Mouse (Mus musculus) embryonic facial prominence, embryonic 13.5 days (tissue): ENCODE measurements around the gene Ift52. TPM values are rescaled to one million over a fixed set of nuclear protein-coding genes. Genes with fewer than 3 reads are reported as not detected.

Experiments
- ATAC-seq: fragments of 200-750 bp; cut with Nextera tagmentation; 2 replicates; pipeline ENCODE4 v1.8.0; 2017; ENCODE audit warnings: low read depth; ENCODE audit not compliant: insufficient number of reproducible peaks, insufficient read depth, low FRiP score, low TSS enrichment
- H3K27ac ChIP-seq: fragments of 300-500 bp; sonication (generic); 2 replicates; pipeline ENCODE4 v1.5.1; 2015; ENCODE audit warnings: moderate library complexity, mild to moderate bottlenecking, inconsistent platforms
- H3K27me3 ChIP-seq: fragments of 300-500 bp; sonication (generic); 2 replicates; pipeline ENCODE4 v1.6.1; 2015; ENCODE audit warnings: mild to moderate bottlenecking, inconsistent platforms
- H3K36me3 ChIP-seq: fragments of 300-500 bp; sonication (generic); 2 replicates; pipeline ENCODE4 v1.6.1; 2015; ENCODE audit warnings: mild to moderate bottlenecking, inconsistent platforms
- H3K4me1 ChIP-seq: fragments of 300-500 bp; sonication (generic); 2 replicates; pipeline ENCODE4 v1.6.1; 2015; ENCODE audit warnings: inconsistent platforms
- H3K4me2 ChIP-seq: fragments of 300-500 bp; sonication (generic); 2 replicates; pipeline ENCODE4 v1.6.1; 2015; ENCODE audit warnings: moderate library complexity, mild to moderate bottlenecking, inconsistent platforms
- H3K4me3 ChIP-seq: fragments of 300-500 bp; sonication (generic); 2 replicates; pipeline ENCODE4 v1.5.1; 2015; ENCODE audit warnings: mild to moderate bottlenecking, inconsistent platforms
- H3K9ac ChIP-seq: fragments of 300-500 bp; sonication (generic); 2 replicates; pipeline ENCODE4 v1.6.1; 2015; ENCODE audit warnings: mild to moderate bottlenecking, inconsistent platforms
- H3K9me3 ChIP-seq: fragments of 300-500 bp; sonication (generic); 2 replicates; pipeline ENCODE4 v1.6.1; 2016; ENCODE audit warnings: inconsistent platforms
- WGBS: fragments of 180-500 bp; shearing (Covaris S2); methylation state at CpG from one replicate; pipeline ENCODE4 v1.1.7; 2015; ENCODE audit warnings: mixed read lengths; 5-methylcytosine and 5-hydroxymethylcytosine counted together
- microRNA-seq: library from miRNA; unstranded; fragments of <30 nt; microRNA quantifications from one replicate; pipeline ENCODE4, GENCODE M21; 2016
- polyA plus RNA-seq: library from polyadenylated mRNA; unstranded; fragments of >200 nt; fragmentation: Nextera tagmentation; extraction: Ambion mirVana; gene quantifications from 2 replicates; pipeline ENCODE4 v1.2.1, GENCODE M21; 2015

The Ift52 gene
- polyA plus RNA-seq, 1 experiment from 2014 or later, result 57.0 TPM

- Histone ChIP-seq H3K9me3 (no peaks in the 10 kb centered on the region), H3K27me3 (no peaks in the 10 kb centered on the region), H3K36me3 (peaks cover 37% of the 10 kb centered on the region), H3K27ac (no peak overlapping the region), H3K4me3 (no peak overlapping the region), H3K4me1 (no peaks in the 10 kb centered on the region), H3K4me2 (no peak overlapping the region), H3K9ac (no peak overlapping the region)
- ATAC-seq, result no peak
- WGBS, result 93% methylated on average over 4 of the region's 4 CpGs
Measured at GRCm38 (mm10) chr2:163079041-163079440, 61.9 kb downstream of the Ift52 start.

GRCm38 (mm10) chr2:163082591-163082990 is 65.4 kb downstream of the Ift52 start:
- no peak for ATAC-seq
- Histone ChIP-seq H3K4me1 (no peaks in the 10 kb centered on the region), H3K9ac (no peak overlapping the region), H3K4me2 (no peak overlapping the region), H3K27me3 (no peaks in the 10 kb centered on the region), H3K9me3 (no peaks in the 10 kb centered on the region), H3K36me3 (peaks cover 26% of the 10 kb centered on the region), H3K4me3 (no peak overlapping the region), H3K27ac (no peak overlapping the region)
- 61% methylated on average over 5 of the region's 5 CpGs for WGBS

GRCm38 (mm10) chr2:163084519-163084918 is 67.4 kb downstream of the Ift52 start:
- Histone ChIP-seq H3K4me3 (no peak overlapping the region), H3K4me2 (no peak overlapping the region), H3K9me3 (no peaks in the 10 kb centered on the region), H3K27ac (no peak overlapping the region), H3K27me3 (no peaks in the 10 kb centered on the region), H3K36me3 (peaks cover 19% of the 10 kb centered on the region; the same call in 1 of the 2 replicates), H3K9ac (no peak overlapping the region), H3K4me1 (no peaks in the 10 kb centered on the region)
- no peak for ATAC-seq
- 89% methylated on average over 3 of the region's 3 CpGs for WGBS

- Histone ChIP-seq H3K9ac (no peak overlapping the region), H3K4me1 (no peaks in the 10 kb centered on the region), H3K4me3 (no peak overlapping the region), H3K4me2 (no peak overlapping the region), H3K27me3 (no peaks in the 10 kb centered on the region), H3K36me3 (peaks cover 15% of the 10 kb centered on the region; the same call in 1 of the 2 replicates), H3K9me3 (no peaks in the 10 kb centered on the region), H3K27ac (no peak overlapping the region)
- no peak for ATAC-seq
- WGBS, result 84% methylated on average over 6 of the region's 6 CpGs
Measured at GRCm38 (mm10) chr2:163085047-163085446, 67.9 kb downstream of the Ift52 start.

DNA sequence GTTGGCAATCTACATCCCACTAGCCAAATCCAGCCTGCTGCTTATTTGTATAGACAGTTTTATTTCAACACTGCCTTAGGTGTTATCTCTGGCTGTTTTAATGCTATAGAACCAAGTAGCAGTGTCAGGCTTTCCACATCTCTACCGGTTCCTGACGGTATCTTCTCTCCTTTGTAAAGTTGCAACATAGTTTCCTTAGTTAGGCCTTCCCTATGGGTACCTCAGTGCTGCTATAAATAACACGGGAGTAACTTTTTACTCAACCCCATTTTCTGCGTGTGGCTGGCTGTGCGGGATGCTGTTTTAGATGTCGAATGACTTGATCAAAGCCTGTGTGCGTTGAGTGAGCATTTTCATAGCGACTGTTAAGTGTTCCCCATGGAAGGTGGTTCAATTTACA is 69.4 kb downstream of the Ift52 start:
- Histone ChIP-seq H3K9me3 (no peaks in the 10 kb centered on the region), H3K36me3 (peaks cover 9% of the 10 kb centered on the region; the same call in 1 of the 2 replicates), H3K4me1 (no peaks in the 10 kb centered on the region), H3K4me2 (no peak overlapping the region), H3K9ac (no peak overlapping the region), H3K27ac (no peak overlapping the region), H3K4me3 (no peak overlapping the region), H3K27me3 (no peaks in the 10 kb centered on the region)
- no peak for ATAC-seq
- 81% methylated on average over 8 of the region's 8 CpGs for WGBS

- peaks cover 7% of the 10 kb centered on the region; the same call in 1 of the 2 replicates for H3K36me3 ChIP-seq
- no peak within 1 kb of the TSS for H3K4me3 ChIP-seq
- no peaks in the 10 kb centered on the region for H3K9me3 ChIP-seq
- H3K27me3 ChIP-seq, result no peaks in the 10 kb centered on the region
- ATAC-seq, result no peak
- H3K4me1 ChIP-seq, result no peaks in the 10 kb centered on the region
- WGBS, result 80% methylated on average over 9 of the region's 9 CpGs
- no peak within 1 kb of the TSS for H3K27ac ChIP-seq
- no peak within 1 kb of the TSS for H3K4me2 ChIP-seq
- H3K9ac ChIP-seq, result no peak within 1 kb of the TSS
Measured at GRCm38 (mm10) chr2:163087728-163088127, 70.6 kb downstream of the Ift52 start, which contains the start of gene Gtsf1l. Gtsf1l (minus strand) TSS chr2:163087855.

DNA sequence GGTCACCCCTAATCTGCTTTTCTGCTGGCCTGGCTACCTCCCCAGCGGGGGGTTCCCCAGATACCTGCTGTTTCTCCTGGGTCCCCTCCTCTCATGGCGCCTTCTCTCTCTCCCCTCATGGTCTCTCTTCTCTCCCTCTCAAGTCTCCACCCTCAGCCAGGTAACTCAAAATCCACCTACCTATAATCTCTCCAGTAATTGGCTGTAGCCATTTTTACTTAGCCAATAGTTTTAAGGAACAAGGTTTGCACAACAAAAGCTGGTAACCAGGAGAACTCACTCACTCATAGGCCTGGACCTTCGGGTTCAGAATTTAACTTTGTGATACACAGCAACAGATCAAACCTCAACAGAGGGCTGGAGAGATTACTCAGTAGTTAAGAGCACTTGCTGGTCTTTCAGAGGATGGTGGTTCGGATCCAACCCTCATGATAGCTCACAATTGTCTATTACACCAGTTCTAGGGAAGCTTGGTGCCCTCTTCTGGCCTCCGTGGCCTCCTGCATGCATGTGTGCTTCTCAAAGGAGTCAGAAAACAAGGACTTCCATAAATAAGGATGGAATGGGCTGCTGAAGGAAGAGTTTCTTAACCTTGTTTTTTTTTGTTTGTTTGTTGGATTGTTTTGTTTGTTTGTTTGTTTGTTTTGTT is 72.4 kb downstream of the Ift52 start:
- ATAC-seq, result no peak
- Histone ChIP-seq H3K4me3 (no peak overlapping the region), H3K9me3 (no peaks in the 10 kb centered on the region), H3K4me2 (no peak overlapping the region), H3K9ac (no peak overlapping the region), H3K27me3 (no peaks in the 10 kb centered on the region), H3K36me3 (no peaks in the 10 kb centered on the region), H3K4me1 (no peaks in the 10 kb centered on the region), H3K27ac (no peak overlapping the region)
- 73% methylated on average over 5 of the region's 5 CpGs for WGBS

DNA sequence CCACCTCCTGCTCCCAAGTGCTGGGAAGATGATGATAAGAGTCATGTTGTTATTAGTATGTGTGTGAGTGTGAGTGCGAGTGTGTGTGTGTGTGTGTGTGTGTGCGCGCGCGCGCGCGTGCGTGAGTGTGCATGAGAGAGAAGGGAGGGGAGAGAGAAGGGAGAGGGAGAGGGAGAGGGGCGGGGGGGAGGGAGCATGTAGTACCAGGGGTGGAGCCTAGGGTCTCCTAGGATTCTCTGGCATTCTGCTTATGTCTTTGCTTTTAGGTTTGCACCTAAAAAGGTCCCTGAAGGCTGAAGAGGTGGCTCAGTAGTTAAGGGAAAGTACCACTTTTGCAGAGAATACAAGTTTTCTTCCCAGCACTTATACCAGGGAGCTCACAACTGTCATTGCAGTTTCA is 77.8 kb downstream of the Ift52 start:
- 89% methylated on average over 10 of the region's 10 CpGs for WGBS
- no peaks in the 10 kb centered on the region for H3K9me3 ChIP-seq
- H3K27ac ChIP-seq, result no peak overlapping the region
- no peak overlapping the region for H3K4me2 ChIP-seq
- no peak for ATAC-seq
- H3K36me3 ChIP-seq, result no peaks in the 10 kb centered on the region
- no peak overlapping the region for H3K9ac ChIP-seq
- no peaks in the 10 kb centered on the region for H3K4me1 ChIP-seq
- no peak overlapping the region for H3K4me3 ChIP-seq
- H3K27me3 ChIP-seq, result peaks cover 3% of the 10 kb centered on the region; the same call in 1 of the 2 replicates

Small RNA genes within 50 kb of the gene (microRNA-seq; reads per million reads assigned to microRNA genes)
- gene Gm22174, result not detected
- not detected for gene Mir7003

Other genes with a start within 250 kb of the Ift52 start
- 237 and 254 TPM in 2 replicates for gene Srsf6, start 85.8 kb upstream of the Ift52 start, polyA plus RNA-seq
- gene L3mbtl1, start 73.9 kb upstream of the Ift52 start, polyA plus RNA-seq, result 0.13 TPM in 1 of 2 replicates, not detected in the other
- gene Sgk2, start 30.0 kb upstream of the Ift52 start, polyA plus RNA-seq, result 0.10 TPM in 1 of 2 replicates, not detected in the other
- gene Mybl2, start 37.3 kb downstream of the Ift52 start, polyA plus RNA-seq, result 24.7 and 31.3 TPM in 2 replicates
- gene Gtsf1l, start 70.5 kb downstream of the Ift52 start, polyA plus RNA-seq, result not detected in 2 replicates
- 2.3 and 3.0 TPM in 2 replicates for gene Tox2, start 185.8 kb downstream of the Ift52 start, polyA plus RNA-seq